In genomic region chr12:83596191-83596954, GRCm38 (mm10) we compare ENCODE assay signal across 8 mouse cellular contexts. TPM values are rescaled to one million over a fixed set of nuclear protein-coding genes. Genes with fewer than 3 reads are reported as not detected.
DNase-seq lines count a peak whose midpoint lies in the region; ATAC-seq and TF ChIP-seq lines count a peak whose summit lies in the region.

No protein-coding gene starts in this region.

- H3K9ac ChIP-seq in hindbrain, embryonic 14.5 days = peak overlapping the region; percentile 98
- H3K9ac ChIP-seq in midbrain, embryonic 11.5 days (ENCODE audit: low read length) = peak overlapping the region; percentile 89

- peak overlapping the region; percentile 77 for H3K4me2 ChIP-seq in hindbrain, embryonic 14.5 days (replicated peaks)
- H3K4me2 ChIP-seq in midbrain, embryonic 11.5 days = peak overlapping the region; percentile 54

- H3K27ac ChIP-seq in layer of hippocampus, adult 2 months = peak overlapping the region; percentile 90
- peak overlapping the region; percentile 95 for H3K27ac ChIP-seq in hindbrain, embryonic 14.5 days
- peak overlapping the region; percentile 80 for H3K27ac ChIP-seq in midbrain, embryonic 11.5 days (ENCODE audit: low read depth, low read length)

- H3K27me3 ChIP-seq in hindbrain, embryonic 14.5 days (ENCODE audit: control insufficient read depth, insufficient read depth, low read length) = no peaks in the 10 kb centered on the region
- no peaks in the 10 kb centered on the region for H3K27me3 ChIP-seq in midbrain, embryonic 11.5 days (ENCODE audit: control insufficient read depth, insufficient read depth, low read length)

- peaks cover 25% of the 10 kb centered on the region for H3K4me1 ChIP-seq in hindbrain, embryonic 14.5 days (replicated peaks; ENCODE audit: control insufficient read depth, insufficient read depth, low read length)
- peaks cover 3% of the 10 kb centered on the region for H3K4me1 ChIP-seq in midbrain, embryonic 11.5 days (ENCODE audit: control insufficient read depth, insufficient read depth, low read length)

- ATAC-seq in hindbrain, embryonic 14.5 days (ENCODE audit: low FRiP score) = no peak
- ATAC-seq in midbrain, embryonic 11.5 days (ENCODE audit: low FRiP score) = no peak

- no peaks in the 10 kb centered on the region for H3K9me3 ChIP-seq in hindbrain, embryonic 14.5 days (ENCODE audit: control insufficient read depth, low read length)
- no peaks in the 10 kb centered on the region for H3K9me3 ChIP-seq in midbrain, embryonic 11.5 days (ENCODE audit: control insufficient read depth, low read length)

- no peak for TF ChIP-seq CTCF in layer of hippocampus, adult 2 months (conservative IDR thresholded peaks at IDR 0.05)
- TF ChIP-seq CTCF in brain, embryonic 14.5 days (IDR thresholded peaks at IDR 0.05; ENCODE audit: borderline replicate concordance, extremely low read depth, insufficient read depth, insufficient read length) = no peak

- peaks cover 37% of the 10 kb centered on the region for H3K36me3 ChIP-seq in hindbrain, embryonic 14.5 days (replicated peaks; ENCODE audit: control insufficient read depth, insufficient read depth)
- H3K36me3 ChIP-seq in midbrain, embryonic 11.5 days (ENCODE audit: control insufficient read depth, insufficient read depth, low read length) = peaks cover 4% of the 10 kb centered on the region; the same call in 1 of the 2 replicates

- no peak for DNase-seq in layer of hippocampus, adult 2 months (ENCODE audit: low spot score in 2 of 2)
- no peak for DNase-seq in layer of hippocampus, postnatal 36 days
- peak; percentile 38 for DNase-seq in brain, embryonic 14.5 days (ENCODE audit: low read depth)
- no peak for DNase-seq in hindbrain, embryonic 14.5 days (ENCODE audit: low spot score)
- peak; percentile 91 for DNase-seq in midbrain, embryonic 11.5 days (ENCODE audit: low spot score, missing footprints)
- no peak for DNase-seq in layer of hippocampus, adult 9-10 months (ENCODE audit: low spot score)
- no peak for DNase-seq in yolk sac, embryonic 10.5 days (ENCODE audit: low spot score)
- DNase-seq in layer of hippocampus, postnatal 14 days (ENCODE audit: low spot score in 2 of 2) = no peak

- H3K4me3 ChIP-seq in layer of hippocampus, adult 2 months = peak overlapping the region; percentile 67
- peak overlapping the region; percentile 86 for H3K4me3 ChIP-seq in hindbrain, embryonic 14.5 days (replicated peaks; ENCODE audit: low read length)
- peak overlapping the region; percentile 78 for H3K4me3 ChIP-seq in midbrain, embryonic 11.5 days (ENCODE audit: low read depth, low read length)

- no peak for TF ChIP-seq POLR2A in brain, embryonic 14.5 days (IDR thresholded peaks at IDR 0.05; ENCODE audit: borderline replicate concordance, extremely low read depth, insufficient read depth, insufficient read length, poor library complexity, severe bottlenecking)

- 4% methylated on average over 20 of the region's 20 CpGs for WGBS in hindbrain, embryonic 14.5 days
- 8% methylated on average over 19 of the region's 20 CpGs for WGBS in midbrain, embryonic 11.5 days

RNA-seq across cellular contexts. Expression of gene Zfyve1, which starts 0.6 kb away (rescaled TPM):
- total RNA-seq in layer of hippocampus, adult 2 months (2021) = 10 to 100 TPM; 42.6 to 45.9 TPM
- total RNA-seq in layer of hippocampus, postnatal 36 days (2021) = 10 to 100 TPM; 46.5 to 48.0 TPM
- polyA plus RNA-seq in brain, embryonic 14.5 days (2012; rRNA removed) = 49.4 and 54.1 TPM in 2 replicates
- 22.8 and 25.3 TPM in 2 replicates for polyA plus RNA-seq in hindbrain, embryonic 14.5 days (2014; fragmentation: Nextera tagmentation; extraction: Ambion mirVana)
- 19.4 and 21.4 TPM in 2 replicates for polyA plus RNA-seq in midbrain, embryonic 11.5 days (2014; fragmentation: Nextera tagmentation; extraction: Ambion mirVana)
- 10 to 100 TPM; 38.8 to 42.7 TPM for total RNA-seq in layer of hippocampus, postnatal 14 days (2021)

RNA-seq across cellular contexts. Expression of gene Rbm25, which starts 34.7 kb away (rescaled TPM):
- 100 to 1,000 TPM; 130 to 143 TPM for total RNA-seq in layer of hippocampus, adult 2 months (2021)
- 100 to 1,000 TPM; 112 to 133 TPM for total RNA-seq in layer of hippocampus, postnatal 36 days (2021)
- polyA plus RNA-seq in brain, embryonic 14.5 days (2012; rRNA removed) = 133 and 166 TPM in 2 replicates
- 171 and 197 TPM in 2 replicates for polyA plus RNA-seq in hindbrain, embryonic 14.5 days (2014; fragmentation: Nextera tagmentation; extraction: Ambion mirVana)
- 262 and 278 TPM in 2 replicates for polyA plus RNA-seq in midbrain, embryonic 11.5 days (2014; fragmentation: Nextera tagmentation; extraction: Ambion mirVana)
- total RNA-seq in layer of hippocampus, postnatal 14 days (2021) = 100 to 1,000 TPM; 118 to 121 TPM

Comparison
In these comparisons a context has a peak if more than half of its experiments do, and no peak if none do; other contexts are left out.
1. DNase-seq: peak in brain, embryonic 14.5 days (single experiment) and midbrain, embryonic 11.5 days (single experiment); none in layer of hippocampus, adult 2 months (0 of 2), layer of hippocampus, postnatal 36 days (0 of 2), hindbrain, embryonic 14.5 days (single experiment), layer of hippocampus, adult 9-10 months (single experiment), yolk sac, embryonic 10.5 days (single experiment) and layer of hippocampus, postnatal 14 days (0 of 2).
2. Peak in every context shown above with its lines, with median percentiles within 50 percentile points of each other: H3K27ac ChIP-seq and H3K4me3 ChIP-seq.